Mouse (Mus musculus): Measurements from ENCODE around the gene Bad.
"Not testable (repeated sequence)": the region's sequence is repeated elsewhere in the genome, so short reads cannot be mapped to it uniquely, and the experiment has no call there.

Gene Bad

GRCm38 (mm10) chr19:6985300-6985699 lies 43.6 kb downstream of the Bad start:
- no peak for DNase-seq (ENCODE audit: low read depth, low spot score)

GRCm38 (mm10) chr19:6985951-6986708 lies 44.5 kb downstream of the Bad start:
- DNase-seq (ENCODE audit: low read depth, low spot score) = no peak

GRCm38 (mm10) chr19:6987061-6987903 lies 45.6 kb downstream of the Bad start, which contains the start of gene Vegfb:
Vegfb (minus strand) TSS chr19:6987651.
- DNase-seq (ENCODE audit: low read depth, low spot score) = peak; percentile 67

- no peak for DNase-seq (ENCODE audit: low read depth, low spot score)
These were observed 46.2 kb downstream of the Bad start for GRCm38 (mm10) chr19:6987904-6988285.

- DNase-seq (ENCODE audit: low read depth, low spot score) = no peak
These were observed 47.6 kb downstream of the Bad start for GRCm38 (mm10) chr19:6989251-6989650.

- no peak for DNase-seq (ENCODE audit: low read depth, low spot score)
These were observed 49.1 kb downstream of the Bad start for GRCm38 (mm10) chr19:6990712-6991111.

- DNase-seq (ENCODE audit: low read depth, low spot score) = not testable (repeated sequence)
These were observed 49.5 kb downstream of the Bad start for GRCm38 (mm10) chr19:6991166-6991565.

- DNase-seq (ENCODE audit: low read depth, low spot score) = peak; percentile 98
These were observed 50.6 kb downstream of the Bad start, which contains the start of gene Dnajc4 for GRCm38 (mm10) chr19:6992011-6992858. Dnajc4 (minus strand) TSS chr19:6992572.

- DNase-seq (ENCODE audit: low read depth, low spot score) = no peak
These were observed 51.5 kb downstream of the Bad start for GRCm38 (mm10) chr19:6993011-6993770.

GRCm38 (mm10) chr19:6994002-6994401 lies 52.3 kb downstream of the Bad start:
- DNase-seq (ENCODE audit: low read depth, low spot score) = no peak

GRCm38 (mm10) chr19:6994489-6994888 lies 52.8 kb downstream of the Bad start:
- no peak for DNase-seq (ENCODE audit: low read depth, low spot score)

- DNase-seq (ENCODE audit: low read depth, low spot score) = peak; percentile 38
These were observed 53.8 kb downstream of the Bad start for GRCm38 (mm10) chr19:6995255-6995991.

- peak; percentile 81 for DNase-seq (ENCODE audit: low read depth, low spot score)
These were observed 54.3 kb downstream of the Bad start, which contains the start of the genes Nudt22 and Trpt1 for GRCm38 (mm10) chr19:6996006-6996405. Nudt22 (minus strand) TSS chr19:6996117. Trpt1 (plus strand) TSS chr19:6996131.

- no peak for DNase-seq (ENCODE audit: low read depth, low spot score)
These were observed 56.1 kb downstream of the Bad start for GRCm38 (mm10) chr19:6997721-6998290.

- DNase-seq (ENCODE audit: low read depth, low spot score) = no peak
These were observed 57.9 kb downstream of the Bad start for GRCm38 (mm10) chr19:6999360-7000063.

All from CD4-positive helper T cell, adult 2 months (primary cell).